Mouse (Mus musculus): ENCODE results near the gene Grb10.
A peak's percentile ranks its signal among the peaks of the same experiment; 100 is the strongest.

Gene Grb10

DNA sequence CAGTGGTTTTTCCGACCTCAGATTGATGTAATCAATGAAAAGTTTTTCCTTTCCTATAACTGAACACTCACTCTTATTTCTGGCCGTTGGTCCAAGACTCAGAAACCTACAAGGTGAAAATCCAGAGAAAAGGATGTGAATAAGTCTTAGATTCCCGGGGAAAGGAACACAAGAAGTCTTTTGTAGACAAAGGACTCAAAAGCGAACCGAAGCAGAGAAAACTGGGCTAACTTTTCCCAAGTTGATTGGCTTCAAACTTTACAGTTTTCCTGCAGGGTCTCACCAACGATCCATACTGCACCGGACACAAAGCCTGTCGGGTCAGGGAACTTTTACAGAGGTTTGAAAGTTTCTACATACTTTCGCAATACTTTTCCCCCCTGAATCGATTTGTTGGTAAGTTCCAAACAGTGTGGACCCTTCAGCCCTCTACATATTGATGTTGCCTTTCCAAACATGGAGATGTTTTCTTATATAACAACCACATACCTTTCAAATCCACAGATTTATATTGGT, at the start of gene Grb10:
Grb10 (minus strand) TSS at position 214 of the 516 bp plus-strand sequence.
- peak; percentile 15 for DNase-seq (ENCODE audit: low spot score)

DNA sequence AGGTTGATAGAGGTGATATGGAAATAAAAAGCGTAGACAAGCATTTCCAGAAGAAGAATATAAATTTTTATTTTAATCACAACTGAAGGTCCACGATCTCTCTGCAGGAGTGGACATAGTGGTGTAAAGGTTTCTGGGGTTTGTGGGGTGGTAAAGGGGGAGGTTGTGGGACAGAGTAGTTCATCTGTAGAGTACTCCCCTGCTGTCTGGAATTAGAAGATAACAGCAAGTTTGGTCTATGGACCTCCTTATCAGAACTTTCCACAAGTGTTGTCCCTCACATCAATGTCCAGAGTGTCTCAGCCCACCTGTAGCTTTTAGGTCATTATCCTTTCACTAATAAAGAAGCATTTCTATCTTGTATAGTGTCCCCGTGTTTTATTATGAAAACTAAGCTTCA, 43.2 kb upstream of the Grb10 start:
- DNase-seq (ENCODE audit: low spot score) = no peak

DNA sequence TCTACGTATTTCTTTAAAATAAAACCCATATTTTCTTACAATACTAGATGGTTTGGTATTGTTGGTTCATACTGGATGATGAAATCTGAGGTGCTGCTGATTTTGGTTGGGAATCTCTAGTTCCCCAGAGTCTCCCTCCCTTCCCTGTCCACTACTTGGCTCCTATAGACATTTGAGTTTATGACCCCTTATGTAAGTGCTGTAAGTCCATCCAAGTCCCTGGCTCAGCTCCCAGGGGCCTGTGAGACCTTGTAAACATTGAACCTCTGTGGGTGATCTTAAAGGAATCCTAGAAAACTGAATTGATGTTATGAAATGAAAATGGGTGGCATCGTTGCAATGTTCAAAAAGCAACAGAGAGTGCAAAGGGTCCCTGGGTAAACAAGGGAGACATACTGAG, 40.7 kb upstream of the Grb10 start:
- no peak for DNase-seq (ENCODE audit: low spot score)

DNA sequence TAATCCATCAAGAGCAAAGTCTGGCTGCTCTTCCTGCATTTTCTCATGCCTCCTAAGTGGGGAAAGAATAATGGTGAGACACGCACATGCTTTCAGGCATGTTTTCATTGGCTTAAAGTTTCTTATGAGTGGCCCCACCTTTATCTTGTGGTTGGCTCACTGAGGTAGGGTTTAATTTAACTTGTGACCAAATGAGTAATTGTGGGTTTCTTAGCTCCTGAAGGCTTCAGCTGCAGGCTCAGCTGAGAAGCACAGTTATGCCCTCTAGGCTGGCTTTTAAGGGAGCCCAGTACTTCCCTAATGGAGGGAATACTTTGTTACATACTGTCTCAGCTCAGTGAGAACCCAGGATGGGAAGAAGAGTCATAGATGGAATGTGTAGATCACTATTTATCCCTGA, 37.0 kb upstream of the Grb10 start:
- DNase-seq (ENCODE audit: low spot score) = no peak

DNA sequence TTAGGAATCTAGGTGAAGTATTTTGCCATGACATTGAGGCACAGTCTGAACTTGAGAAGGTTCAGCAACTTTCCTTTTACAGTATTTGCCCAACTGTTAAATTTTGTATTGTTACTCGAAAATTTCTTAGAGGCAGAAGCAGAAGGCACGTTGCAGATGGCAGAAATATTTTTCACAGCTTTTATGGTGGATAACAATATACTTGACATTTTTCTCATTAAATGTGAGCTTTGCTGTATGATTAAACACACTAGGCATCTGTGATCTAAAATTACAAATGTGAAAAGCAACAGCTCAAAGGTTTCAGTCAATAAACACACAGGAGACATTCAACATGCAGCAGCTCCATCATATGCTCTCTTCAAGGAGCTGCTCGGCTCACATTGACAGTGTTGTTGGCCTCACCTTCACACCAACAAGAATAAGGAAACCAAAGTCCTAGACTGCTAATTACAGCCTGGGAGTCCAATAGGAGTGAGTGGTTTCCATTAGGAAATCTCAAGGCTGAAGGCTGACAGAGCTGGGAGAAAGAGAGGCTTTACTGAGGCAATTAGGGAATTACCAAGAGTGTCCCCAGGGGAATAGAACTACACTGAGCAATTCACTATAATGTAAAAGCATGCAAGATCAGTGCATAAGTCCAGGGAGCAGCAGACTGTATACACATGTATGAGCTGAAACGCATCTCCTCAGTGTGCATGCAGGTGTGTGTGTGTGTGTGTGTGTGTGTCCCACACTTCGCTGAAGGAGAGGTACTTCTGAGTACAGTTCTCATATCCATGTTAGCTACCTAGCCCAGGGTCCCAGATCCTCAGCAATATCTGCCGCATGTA, 35.1 kb upstream of the Grb10 start:
- DNase-seq (ENCODE audit: low spot score) = no peak

DNA sequence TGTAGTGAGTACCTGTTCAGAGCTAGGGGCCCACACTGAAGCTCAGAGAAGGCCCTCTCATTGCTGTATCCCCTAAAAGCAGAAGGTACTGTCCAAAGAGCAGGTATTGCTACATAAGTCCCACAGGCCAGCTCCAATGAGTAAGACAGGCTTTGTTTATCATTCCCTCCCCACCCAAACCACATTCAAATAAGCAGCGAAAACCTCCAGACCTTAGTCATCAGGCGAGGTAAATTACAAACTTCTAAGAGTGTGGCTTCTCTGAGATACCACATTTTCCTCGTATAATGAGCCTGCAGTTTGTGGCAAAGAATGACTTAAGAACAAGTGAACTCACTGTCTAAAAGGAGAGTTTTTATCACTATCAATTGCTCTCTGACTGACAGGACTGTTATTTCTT, 33.8 kb upstream of the Grb10 start:
- DNase-seq (ENCODE audit: low spot score) = no peak

DNA sequence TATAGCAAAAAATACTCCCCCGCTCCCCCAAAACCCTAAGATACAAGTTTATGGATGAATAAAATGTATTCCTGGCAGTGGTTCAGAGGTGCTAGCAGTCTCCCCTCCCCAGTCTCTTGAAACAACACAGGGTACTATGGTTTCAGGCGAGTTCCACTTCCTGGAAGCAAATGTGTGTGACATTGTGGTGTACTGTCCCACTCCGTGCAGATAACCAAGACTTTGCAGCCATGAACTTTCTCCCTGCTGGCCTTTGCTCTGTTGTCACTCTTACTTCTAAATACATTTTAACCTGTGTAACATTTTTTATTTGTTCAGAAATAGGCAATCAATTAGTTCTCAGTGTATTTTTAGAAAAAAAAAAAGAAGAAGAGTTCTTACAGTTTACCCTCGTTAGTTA, 20.5 kb upstream of the Grb10 start:
- no peak for DNase-seq (ENCODE audit: low spot score)

DNA sequence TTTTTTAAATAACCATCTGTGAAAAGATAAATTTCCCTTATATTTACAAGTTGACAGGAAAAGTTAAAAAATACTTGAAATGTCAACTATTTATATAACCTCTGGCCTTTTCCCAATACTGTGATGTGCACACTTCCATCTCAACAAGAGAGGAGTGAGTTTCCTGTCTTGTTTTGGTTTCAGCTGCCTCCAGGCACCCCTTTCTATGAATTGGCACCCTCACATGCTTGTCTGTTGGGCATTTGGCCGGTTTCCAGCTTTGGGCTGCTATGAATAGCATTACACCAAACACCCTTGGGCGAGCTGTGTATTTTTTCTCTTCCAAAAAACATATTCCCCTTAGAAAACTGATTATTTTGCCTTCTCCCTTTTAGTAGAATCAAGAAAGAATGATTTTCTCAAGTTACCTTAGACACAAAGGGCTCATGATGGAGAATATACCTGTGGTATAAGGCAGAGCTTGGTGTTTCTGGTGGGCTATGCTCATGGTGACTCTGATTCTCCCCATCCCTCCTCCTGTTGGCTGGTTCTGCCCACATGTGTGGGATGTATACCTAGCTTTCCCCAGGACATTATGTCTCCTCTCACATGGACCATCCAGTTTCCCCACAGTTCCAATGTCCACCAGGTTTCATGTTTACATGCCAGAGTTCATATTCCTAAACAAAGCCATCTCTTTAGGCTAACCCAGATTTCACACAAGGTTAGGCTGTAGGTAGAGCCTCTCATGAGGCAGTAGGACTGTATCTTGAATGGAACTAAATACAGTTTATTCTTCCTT, 10.3 kb upstream of the Grb10 start:
- no peak for DNase-seq (ENCODE audit: low spot score)

DNA sequence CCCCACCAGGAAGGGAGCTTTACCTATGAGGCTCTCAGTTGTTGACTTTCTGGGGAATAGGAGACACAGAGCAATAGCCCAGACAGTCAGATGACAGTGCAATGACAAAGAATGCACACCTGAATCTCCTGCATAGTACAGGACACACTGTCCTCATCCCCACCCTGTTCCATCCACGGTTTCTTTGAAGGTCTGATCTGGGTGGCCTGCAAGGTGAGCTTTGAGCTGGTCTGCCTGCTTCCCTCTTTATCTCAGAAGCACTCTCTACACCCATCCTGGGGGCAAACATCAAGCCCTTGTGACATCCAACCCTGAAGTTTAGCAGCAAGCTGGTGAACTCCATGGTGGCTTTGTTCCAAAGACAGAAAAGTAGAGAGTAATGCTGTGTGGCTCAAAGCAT, 9.7 kb upstream of the Grb10 start:
- DNase-seq (ENCODE audit: low spot score) = no peak

DNA sequence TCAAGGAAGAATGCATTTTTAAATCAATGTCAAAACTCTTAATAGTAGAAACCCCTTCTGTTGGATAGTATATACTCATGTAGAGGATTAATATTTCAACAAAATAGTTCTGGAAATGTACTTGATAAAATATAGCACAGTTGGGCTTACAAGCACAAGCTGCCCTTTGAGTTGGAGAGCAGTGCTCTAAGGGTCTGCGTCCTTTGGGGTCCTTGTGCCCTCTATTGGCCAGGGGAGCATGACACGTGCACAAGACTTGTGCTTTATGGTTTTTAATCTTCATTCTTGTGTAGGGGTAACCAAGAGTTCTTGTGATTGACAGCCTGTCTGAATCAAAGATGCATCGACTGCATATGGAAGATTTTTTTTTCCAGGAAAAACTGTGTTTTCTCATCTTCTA, 5.8 kb upstream of the Grb10 start:
- peak; percentile 37 for DNase-seq (ENCODE audit: low spot score)

DNA sequence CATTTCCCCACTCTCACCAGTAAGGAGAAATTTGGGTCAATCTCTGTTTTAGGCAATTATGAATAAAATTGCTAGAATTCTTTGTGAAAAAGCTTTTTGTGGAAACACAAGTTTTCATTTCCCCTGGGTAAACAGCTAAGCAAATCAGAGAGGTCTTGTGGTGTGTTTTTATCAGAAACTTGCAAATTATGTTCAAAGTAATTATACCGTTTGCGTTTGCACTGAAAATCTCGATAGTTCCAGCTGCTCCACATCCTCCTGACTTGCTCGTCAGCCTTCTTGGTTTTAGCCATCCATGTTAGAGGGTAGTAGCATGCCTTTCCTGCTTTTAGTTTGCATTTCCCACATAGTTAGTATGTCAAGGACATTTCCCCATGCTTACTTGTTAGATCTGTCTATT, 3.3 kb upstream of the Grb10 start:
- no peak for DNase-seq (ENCODE audit: low spot score)

DNA sequence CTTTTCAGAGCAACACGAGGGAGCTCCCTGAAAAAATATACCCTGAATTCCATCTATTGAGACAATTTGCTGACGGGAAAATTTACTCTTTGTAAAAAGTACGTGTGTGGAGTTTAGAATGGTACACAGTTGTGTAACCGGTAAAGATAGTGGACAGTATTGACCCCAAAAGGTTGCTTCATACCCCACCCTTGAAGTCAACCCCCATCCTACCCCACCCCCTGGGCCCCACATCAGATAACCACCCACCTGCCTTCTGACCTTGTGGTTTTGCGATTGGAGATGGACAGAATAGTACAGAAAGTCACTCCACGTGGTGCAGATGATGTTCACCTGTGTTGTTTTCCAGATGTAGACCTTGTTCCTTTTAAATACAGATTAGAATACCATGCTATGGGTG, 2.9 kb upstream of the Grb10 start:
- DNase-seq (ENCODE audit: low spot score) = no peak

DNA sequence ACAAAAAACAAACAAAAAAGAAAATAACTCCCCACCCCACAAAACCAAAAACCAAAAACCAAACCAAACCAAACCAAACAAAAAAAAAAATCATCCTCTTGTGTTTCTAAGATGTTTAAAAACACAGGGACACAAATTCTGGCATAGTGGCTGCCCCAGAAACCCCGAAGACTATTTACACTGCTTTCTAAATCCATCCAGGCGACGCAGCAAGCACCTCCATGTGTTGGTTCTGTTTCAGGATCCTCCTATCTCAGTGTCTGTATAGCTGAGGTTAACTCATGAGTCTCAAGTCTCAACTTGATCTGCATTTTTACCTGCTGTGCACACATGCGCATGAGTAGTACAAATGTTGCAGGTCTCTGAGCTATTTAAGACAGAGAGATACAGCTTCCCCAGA, 1.9 kb upstream of the Grb10 start:
- no peak for DNase-seq (ENCODE audit: low spot score)

DNA sequence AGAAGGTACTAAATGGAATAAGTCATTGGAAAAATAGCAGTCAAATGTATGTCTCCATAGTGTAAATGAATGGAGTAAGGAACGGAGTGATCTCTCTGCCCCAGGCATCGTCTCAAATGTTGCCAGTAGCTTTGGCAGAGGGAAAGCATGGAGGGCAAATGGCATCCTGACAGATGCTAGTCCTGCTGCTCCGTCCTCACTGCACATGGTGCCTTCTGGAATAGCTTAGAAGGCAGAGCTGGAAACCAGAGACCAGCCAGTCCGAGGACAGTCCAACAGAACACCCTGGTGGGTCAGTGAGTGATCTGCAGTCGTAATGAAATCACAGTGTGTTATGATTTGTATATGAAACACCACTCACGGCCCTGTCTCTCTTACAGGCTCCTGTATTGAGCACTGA, 1.3 kb upstream of the Grb10 start:
- peak; percentile 24 for DNase-seq (ENCODE audit: low spot score)

DNA sequence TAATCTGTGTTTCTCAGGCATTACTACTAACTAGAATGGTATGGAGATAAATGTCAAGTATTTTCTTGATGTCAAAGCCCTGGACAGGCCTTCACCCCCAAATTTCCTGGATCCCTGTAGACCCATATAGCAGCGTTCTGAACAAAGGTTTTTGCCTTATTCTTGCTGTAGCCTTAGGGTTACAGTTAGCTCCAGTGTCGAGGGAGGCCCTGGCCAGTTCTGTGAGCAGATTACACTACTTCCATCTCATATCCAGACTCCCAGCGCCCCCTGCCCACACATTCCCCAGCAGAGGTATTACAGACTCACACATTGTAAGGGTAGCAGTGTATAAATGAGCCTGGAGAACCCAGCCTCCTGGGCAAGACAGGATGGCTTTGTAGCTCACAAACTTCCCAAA, 615 bp upstream of the Grb10 start:
- peak; percentile 68 for DNase-seq (ENCODE audit: low spot score)

DNA sequence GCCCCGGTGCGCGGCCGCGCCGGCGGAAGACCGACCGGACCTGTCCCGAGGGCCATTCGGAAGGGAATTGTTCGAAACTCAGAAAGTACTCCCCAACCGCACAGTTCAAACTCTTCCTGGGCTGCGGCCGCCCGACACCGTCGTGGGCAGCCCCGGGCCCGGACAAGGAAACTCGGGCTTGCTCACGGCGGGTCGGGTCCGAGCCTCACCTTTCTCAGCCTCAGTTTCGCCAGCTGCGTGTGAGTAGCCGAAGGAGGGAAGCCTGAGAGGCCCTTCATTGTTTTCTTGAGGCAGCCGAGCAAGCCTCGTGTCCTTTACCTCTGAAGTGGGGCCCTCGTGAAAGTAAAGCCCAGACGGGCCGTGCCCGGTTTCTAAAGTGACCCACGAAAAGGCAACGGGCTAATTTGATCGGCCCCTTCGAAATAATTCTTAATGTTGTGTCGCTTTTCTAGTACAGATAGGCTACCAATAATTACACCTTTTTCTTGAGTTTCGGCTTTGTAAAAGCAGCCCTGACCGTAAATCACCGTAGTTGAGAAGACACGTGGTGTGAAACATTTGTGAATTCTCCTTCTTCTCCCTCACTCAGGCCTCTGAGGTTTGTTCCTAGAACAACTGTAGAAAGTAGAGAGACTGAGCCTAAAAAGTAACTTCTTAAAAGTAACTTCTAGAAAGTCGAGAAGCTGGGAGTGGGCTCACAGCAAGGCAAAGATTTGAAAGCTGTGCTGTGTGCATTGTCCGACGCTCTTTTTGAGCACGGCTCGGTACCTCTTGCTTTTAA, 604 bp downstream of the Grb10 start:
- peak; percentile 32 for DNase-seq (ENCODE audit: low spot score)

DNA sequence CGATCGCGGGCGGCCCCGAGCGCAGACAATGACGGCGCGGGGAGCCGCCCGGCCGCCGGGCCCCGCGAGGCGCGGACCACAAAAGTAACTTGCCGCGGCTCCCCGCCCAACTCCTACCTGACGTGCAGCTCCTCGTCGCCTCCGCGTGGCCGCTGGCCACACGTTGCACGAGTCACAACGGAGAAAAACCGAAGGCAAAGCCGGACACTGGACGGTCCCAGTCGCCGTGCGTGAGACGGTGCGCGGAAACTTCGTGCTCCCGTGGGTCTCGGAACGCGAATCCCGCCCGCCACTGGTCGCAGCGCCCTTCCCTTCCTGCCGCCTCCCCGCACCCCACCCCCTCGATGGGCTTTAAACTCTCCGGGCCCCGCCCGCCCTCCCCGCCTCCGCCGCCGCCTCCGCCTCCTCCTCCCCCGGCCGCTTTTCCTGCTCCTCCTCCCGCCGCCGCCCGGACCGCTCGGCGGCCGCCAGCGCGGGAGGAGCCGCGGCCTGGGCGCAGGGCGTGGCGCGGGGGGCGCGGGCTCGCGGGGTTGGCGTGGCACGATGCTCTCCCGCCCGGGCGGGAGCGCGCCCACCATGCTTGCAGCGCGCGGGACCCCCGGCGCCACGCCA, 1.3 kb downstream of the Grb10 start:
- DNase-seq (ENCODE audit: low spot score) = peak; percentile 83

DNA sequence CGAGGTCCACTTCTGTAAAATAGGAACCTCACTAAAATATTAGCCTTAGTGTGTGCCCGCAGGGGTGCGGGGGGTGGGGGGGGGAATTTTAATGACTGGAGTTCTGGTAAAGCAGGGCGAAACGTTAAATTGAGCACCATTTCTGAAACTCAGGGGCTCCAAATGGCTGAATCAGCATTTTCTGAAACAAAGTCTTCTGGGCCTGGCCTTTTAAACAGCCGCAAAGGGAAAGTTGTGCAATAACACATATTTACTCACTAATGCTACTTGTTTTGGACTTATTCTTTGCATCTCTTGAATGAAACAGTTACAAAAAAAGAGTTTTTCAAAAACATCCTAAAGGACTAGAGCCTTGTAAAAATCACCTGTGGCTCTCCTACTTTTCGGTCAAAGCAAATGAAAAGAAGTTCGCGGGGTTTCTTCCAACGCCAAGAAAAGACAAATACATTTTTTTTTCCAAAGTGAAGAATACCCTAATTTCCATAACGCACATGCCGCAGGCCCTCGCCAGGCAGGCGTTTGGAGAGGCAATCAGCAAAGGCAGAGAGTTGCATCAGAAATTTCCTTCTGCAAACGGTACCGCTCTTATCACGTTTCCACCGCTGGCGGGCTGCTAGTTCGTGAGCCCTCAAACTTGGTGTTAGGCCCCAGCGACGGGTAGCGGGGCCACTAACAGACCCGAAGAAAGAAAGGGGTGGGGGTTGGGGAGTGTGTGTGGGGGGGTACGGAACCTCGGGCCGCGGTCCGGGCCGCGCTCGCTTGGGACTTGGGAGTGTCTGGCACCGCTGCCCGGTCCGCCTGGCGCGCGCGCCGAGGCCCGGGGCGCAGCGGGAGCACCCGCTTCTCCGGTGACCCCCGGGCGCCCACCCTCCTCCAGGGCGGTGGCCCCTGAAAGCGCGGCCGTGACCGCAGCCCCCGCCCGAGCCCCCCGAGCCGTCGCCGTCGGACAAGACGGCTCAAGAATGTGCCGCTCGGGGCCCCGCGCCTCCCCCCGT, 2.3 kb downstream of the Grb10 start:
- peak; percentile 53 for DNase-seq (ENCODE audit: low spot score)

DNA sequence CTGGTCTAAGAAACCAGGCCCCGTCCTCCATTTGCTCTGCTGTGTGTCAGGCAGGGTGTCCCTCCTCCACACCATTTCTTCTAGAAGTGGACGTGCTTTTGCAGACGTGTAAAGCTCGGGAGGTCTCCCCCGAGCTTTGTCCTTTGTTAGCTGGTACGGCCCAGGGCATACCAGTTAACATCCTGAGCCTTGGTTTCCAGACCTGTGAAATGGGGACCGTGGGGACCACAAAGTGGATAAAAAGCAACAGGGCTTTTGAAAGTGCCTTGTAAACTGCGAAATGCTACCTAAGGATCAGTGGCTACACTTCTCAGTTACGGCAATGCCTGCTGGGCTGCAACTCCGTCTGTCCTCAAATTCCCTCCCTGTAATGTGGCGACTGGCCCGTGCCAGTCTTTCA, 3.2 kb downstream of the Grb10 start:
- peak; percentile 31 for DNase-seq (ENCODE audit: low spot score)

DNA sequence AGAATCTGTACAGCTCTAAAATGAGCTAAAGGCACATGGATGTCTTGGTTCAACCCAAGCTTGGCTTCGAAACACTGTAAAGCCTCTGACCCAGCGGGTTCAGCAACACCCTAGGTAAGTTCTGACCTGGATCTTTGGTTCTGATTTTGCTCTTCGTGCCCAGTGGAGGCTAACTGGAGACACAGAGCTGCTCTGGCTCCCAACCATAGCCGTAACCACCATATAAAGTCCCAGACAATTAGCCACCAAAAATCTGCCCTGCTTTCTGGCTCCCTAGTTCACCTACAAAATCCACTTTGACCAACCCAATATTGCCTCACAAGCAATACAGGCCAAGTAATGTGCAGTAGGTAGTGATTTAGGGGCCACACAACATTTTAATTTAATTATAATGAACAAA, 3.7 kb downstream of the Grb10 start:
- peak; percentile 21 for DNase-seq (ENCODE audit: low spot score)

DNA sequence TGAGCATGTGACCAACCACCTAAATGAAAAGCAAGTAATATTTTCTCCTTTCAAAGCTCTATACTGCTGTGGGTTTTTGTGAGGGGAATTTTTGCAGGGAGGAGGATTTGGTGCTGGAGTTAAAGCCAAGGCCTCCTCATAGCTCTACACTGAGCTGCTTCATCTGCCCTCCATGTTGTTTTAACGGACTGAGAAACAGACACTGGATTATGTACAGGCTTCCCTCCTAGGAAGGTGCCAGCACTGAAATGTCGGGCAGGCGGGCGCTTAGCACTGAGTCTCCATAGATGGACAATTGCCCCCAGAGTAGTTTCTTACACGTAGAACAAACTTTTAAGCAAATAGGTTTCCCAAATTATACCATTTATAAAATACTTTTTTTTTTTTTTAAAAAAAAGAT, 4.1 kb downstream of the Grb10 start:
- peak; percentile 57 for DNase-seq (ENCODE audit: low spot score)
